Mouse (Mus musculus): ENCODE measurements around the gene S100a11. TPM values are rescaled to one million over a fixed set of nuclear protein-coding genes. Genes with fewer than 3 reads are reported as not detected.
"Not testable (repeated sequence)": the region's sequence is repeated elsewhere in the genome, so short reads cannot be mapped to it uniquely, and the experiment has no call there.

Gene S100a11
- total RNA-seq, 2 experiments from 2014 or later = 92.3 to 864 TPM

GRCm38 (mm10) chr3:93519856-93520329 lies 395 bp upstream of the S100a11 start:
- no peak for ATAC-seq (replicated peaks; ENCODE audit: low FRiP score, poor library complexity, severe bottlenecking)

DNA sequence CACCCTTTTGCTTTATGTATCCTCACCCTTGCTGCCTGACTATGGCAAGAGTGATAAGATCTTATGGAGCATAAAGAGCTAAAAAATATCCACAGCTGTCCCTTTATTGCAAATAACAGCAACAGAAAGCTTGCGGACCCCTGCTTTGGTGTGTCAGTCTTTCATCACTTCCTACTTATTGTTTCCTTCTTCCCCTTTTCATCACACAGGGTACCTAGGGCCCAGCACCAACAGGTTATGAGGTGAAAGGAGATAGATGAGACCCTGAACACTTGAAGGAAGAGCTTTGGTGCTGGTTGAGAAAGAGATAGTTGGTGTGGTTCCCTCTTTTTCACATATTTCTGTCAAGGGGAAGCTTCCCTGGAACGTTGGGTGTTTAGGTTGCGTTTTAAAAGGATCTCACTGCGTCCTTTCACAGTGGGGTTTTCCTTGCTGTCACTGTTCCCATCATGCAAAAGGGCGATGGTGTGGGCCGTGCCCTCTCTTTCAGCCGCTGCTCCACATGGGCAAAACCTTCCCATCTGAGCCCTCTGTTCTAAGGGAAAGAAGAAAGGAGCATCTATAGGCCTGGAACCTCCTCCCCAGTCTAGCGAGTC lies 1.3 kb downstream of the S100a11 start:
- no peak for ATAC-seq (replicated peaks; ENCODE audit: low FRiP score, poor library complexity, severe bottlenecking)

- peak; percentile 57; the same call in 1 of the 2 replicates for ATAC-seq (replicated peaks; ENCODE audit: low FRiP score, poor library complexity, severe bottlenecking)
Measured at GRCm38 (mm10) chr3:93522611-93523010, 2.3 kb downstream of the S100a11 start.

DNA sequence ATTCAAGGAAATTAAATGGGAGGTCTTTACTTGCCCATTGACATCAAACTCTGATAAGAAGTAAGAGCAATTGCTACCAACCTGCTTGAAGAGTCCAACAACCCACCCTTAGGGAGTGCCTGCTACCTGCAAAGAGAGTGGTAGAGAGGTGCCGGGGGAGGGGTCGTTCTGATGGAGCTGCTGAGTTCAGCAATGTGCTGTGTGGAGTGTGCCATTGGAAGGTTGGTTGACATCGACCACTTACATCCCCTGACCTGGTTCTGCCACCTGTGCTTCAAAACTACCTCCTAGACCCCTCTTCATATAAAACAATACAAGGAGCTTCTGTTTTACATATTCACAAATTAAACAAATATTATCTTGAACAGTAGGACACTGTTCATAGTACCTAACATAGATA lies 7.0 kb downstream of the S100a11 start:
- ATAC-seq (replicated peaks; ENCODE audit: low FRiP score, poor library complexity, severe bottlenecking) = no peak

DNA sequence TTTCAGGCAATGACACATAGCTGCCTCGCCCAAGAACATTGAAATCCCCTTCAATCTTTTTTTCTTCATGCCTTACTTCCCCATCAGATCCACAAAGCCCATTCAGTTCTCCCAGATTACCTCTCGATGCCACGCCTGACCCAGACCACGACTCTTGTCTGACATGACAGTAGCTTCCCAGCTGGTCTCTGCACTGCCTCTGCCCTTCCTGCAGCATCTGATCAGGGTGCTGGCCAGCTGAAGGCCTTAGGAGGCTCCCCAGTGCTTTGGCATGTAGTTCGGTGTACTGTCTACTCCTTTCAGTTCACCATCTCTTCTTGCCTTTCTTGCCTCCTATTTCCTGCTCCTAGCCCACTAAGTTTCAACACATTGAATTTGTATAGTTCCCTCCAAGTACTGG lies 8.5 kb downstream of the S100a11 start:
- no peak for ATAC-seq (replicated peaks; ENCODE audit: low FRiP score, poor library complexity, severe bottlenecking)

- ATAC-seq (replicated peaks; ENCODE audit: low FRiP score, poor library complexity, severe bottlenecking) = no peak
Measured at GRCm38 (mm10) chr3:93537068-93537576, 16.8 kb downstream of the S100a11 start.

GRCm38 (mm10) chr3:93538486-93538885 lies 18.2 kb downstream of the S100a11 start:
- no peak for ATAC-seq (replicated peaks; ENCODE audit: low FRiP score, poor library complexity, severe bottlenecking)

- no peak for ATAC-seq (replicated peaks; ENCODE audit: low FRiP score, poor library complexity, severe bottlenecking)
Measured at GRCm38 (mm10) chr3:93541501-93541900, 21.2 kb downstream of the S100a11 start.

- ATAC-seq (replicated peaks; ENCODE audit: low FRiP score, poor library complexity, severe bottlenecking) = not testable (repeated sequence)
Measured at GRCm38 (mm10) chr3:93544170-93544569, 23.9 kb downstream of the S100a11 start.

DNA sequence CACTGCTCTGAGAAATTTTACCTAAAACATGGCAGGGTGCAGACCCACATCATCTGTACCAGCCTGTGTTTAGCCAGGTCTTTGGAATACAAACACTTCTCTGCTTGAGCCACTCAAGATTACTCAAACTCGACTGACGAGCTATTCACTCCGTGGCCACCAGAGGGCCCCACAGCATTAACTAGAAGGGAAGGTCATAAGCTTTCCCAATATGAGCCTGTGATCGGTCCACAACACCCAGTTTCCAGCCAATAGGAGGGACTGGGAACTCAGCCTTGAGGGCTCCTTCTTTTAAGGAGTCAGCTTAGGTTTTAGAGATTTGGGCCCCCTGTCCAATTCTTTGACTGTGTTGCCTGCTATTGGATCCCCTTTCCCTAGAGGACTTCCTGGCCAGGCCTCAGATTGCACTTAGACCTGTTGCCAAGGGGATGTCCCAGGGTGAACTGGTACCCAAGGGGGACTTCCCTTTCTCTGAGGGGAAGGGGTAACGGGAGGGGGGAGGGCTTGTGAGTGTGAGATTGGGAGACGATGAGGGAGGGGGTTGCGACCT lies 26.9 kb downstream of the S100a11 start:
- peak; percentile 87 for ATAC-seq (replicated peaks; ENCODE audit: low FRiP score, poor library complexity, severe bottlenecking)

DNA sequence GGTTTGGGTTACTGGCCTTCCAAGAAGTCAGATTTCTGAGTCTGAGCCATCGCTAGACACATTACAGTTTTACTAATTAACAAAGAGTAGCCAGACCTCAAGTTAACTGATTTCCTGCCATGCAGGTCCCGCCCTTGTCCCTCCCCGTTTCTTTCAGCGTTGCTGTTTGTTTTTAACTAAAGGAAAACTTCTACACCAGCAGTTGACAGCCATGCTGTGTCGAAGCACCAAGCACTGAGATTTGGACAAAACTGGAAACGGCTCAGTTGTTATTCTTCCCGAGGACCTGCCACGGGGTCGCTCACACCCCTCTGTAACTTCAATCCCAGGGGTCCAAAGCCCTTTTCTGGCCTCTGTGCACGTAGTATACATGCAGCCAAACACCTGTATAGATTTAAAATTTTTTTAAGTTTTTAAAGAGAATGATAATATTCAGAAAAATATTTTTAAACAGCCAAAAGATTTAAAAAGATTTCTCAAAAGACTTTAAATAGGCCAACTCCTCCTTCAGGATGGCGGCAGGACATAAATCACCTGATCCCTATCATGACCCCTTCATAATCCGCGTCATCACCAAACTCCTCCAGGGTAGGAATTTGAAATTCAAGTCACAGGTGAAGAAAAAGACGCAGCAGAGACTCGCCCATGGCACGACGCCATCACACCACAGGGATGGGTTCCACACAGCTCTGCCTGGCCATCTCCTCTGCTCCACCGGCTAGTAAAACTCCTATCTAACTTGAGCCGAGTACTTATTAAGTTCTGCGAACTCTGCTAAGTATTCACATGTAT lies 27.7 kb downstream of the S100a11 start:
- ATAC-seq (replicated peaks; ENCODE audit: low FRiP score, poor library complexity, severe bottlenecking) = no peak

- no peak for ATAC-seq (replicated peaks; ENCODE audit: low FRiP score, poor library complexity, severe bottlenecking)
Measured at GRCm38 (mm10) chr3:93548541-93549266, 28.4 kb downstream of the S100a11 start.

GRCm38 (mm10) chr3:93549986-93550385 lies 29.7 kb downstream of the S100a11 start:
- no peak for ATAC-seq (replicated peaks; ENCODE audit: low FRiP score, poor library complexity, severe bottlenecking)

- no peak for ATAC-seq (replicated peaks; ENCODE audit: low FRiP score, poor library complexity, severe bottlenecking)
Measured at GRCm38 (mm10) chr3:93551950-93552901, 31.9 kb downstream of the S100a11 start.

GRCm38 (mm10) chr3:93553311-93553710 lies 33.0 kb downstream of the S100a11 start:
- ATAC-seq (replicated peaks; ENCODE audit: low FRiP score, poor library complexity, severe bottlenecking) = no peak

DNA sequence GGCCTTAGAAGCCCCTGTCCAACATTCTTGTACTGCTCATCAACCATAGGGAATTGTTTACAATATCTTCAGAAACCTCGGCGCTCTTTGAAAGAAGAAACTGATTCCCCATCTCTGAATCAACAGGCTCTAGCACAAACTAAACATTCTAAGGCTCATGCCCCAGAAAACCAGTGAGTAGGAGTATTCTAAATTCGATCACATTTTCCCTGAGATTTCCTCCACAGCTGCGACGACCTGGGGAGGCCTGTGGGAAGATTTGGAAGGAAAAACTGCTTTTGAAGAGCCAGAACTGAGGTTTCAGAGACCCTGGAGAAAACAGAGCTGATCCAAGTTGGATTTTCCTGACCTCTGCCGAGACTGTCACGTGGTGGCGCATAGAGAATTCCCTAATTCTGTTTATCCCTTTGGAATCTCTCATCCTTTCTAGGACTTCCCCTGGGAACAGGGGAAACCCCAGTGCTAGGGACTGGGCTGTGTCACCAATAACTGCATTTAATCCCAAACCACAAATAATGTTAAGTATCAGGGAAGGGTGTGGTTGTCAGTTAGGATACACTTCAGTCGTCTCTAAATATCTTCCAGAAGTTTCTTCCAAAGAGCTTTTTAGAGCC lies 33.6 kb downstream of the S100a11 start:
- no peak for ATAC-seq (replicated peaks; ENCODE audit: low FRiP score, poor library complexity, severe bottlenecking)

GRCm38 (mm10) chr3:93554379-93554980 lies 34.2 kb downstream of the S100a11 start:
- no peak for ATAC-seq (replicated peaks; ENCODE audit: low FRiP score, poor library complexity, severe bottlenecking)
